Mouse (Mus musculus) left cerebral cortex, adult 18-20 months (tissue): Measurements from ENCODE around the gene Uhrf2. TPM values are rescaled to one million over a fixed set of nuclear protein-coding genes. Genes with fewer than 3 reads are reported as not detected.

ENCODE experiments used
- DNase-seq, 2 experiments: peaks; one replicate each; pipeline ENCODE4 v3.0.0; 2021 to 2022; ENCODE audit warnings: low spot score in 2 of 2, mixed read lengths in 1 of 2
- total RNA-seq, 2 experiments: library from RNA; stranded (reverse); gene quantifications; 2 replicates each; pipeline ENCODE4 v1.2.3; 2021

The Uhrf2 gene
- total RNA-seq, 2 experiments from 2014 or later = 51.5 to 57.7 TPM

- DNase-seq = peak; percentile 47 to 51
Measured at GRCm38 (mm10) chr19:30118344-30119312, 88.3 kb downstream of the Uhrf2 start.

GRCm38 (mm10) chr19:30124999-30125669, 94.8 kb downstream of the Uhrf2 start:
- DNase-seq = no peak

DNA sequence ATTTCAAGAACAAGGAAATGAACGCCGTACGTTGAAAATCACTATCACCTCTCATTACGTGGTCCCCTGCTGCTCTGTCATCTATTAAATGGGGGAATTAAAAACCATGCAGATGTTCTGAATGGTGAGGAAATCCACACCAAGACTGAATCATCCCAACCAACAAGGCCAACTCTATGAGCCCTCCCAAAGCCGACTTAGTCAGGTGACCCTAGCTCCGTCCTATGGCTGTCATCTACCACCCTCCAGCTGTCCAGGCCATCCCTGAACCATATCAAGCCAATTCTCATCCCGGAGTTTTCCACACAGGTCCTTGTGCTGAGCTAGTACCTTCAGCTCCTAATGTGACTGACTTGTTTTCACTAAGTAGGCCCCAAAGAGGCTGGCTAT, 95.4 kb downstream of the Uhrf2 start:
- no peak for DNase-seq

DNA sequence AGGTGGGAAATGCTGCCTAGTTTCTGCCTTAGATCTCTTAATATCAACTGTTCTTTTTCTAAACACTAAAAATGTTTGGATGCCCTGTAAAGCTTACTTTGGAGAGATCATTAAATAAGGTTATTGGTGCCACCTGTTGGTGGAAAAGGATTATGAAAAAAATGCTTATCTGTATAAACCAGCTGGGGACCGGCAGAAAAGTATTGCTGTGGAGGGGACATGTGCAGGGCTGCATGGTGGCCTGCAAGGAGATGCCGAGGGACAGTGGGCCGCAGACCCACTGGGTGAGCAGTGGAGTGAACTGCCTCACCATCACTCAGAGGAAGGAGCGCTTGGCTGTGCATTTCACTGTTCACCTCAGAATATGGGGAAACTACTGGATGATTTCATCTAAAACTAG, 97.9 kb downstream of the Uhrf2 start:
- no peak for DNase-seq

GRCm38 (mm10) chr19:30136308-30136707, 106.0 kb downstream of the Uhrf2 start:
- DNase-seq = no peak

Other genes with a start within 250 kb of the Uhrf2 start
- gene 9930021J03Rik, start 224.5 kb upstream of the Uhrf2 start, total RNA-seq = 10 to 100 TPM; 40.8 to 42.0 TPM
- 10 to 100 TPM; 35.9 to 37.0 TPM for gene Ranbp6, start 217.5 kb upstream of the Uhrf2 start, total RNA-seq
- 10 to 100 TPM; 41.9 to 54.2 TPM for gene Il33, start 105.4 kb upstream of the Uhrf2 start, total RNA-seq
- gene Trpd52l3, start 26.7 kb upstream of the Uhrf2 start, total RNA-seq = not detected
- 10 to 100 TPM; 23.1 to 23.7 TPM for gene Gldc, start 144.9 kb downstream of the Uhrf2 start, total RNA-seq
- not detected for gene Mbl2, start 202.4 kb downstream of the Uhrf2 start, total RNA-seq